Mouse (Mus musculus) forebrain, embryonic 11.5 days (tissue): ENCODE measurements around the gene Snx33. TPM values are rescaled to one million over a fixed set of nuclear protein-coding genes. Genes with fewer than 3 reads are reported as not detected.

Source experiments
- ATAC-seq: fragments of 200-750 bp; cut with Nextera tagmentation; replicated peaks from 2 replicates; pipeline ENCODE4 v1.8.0; 2017; ENCODE audit warnings: moderate TSS enrichment; ENCODE audit not compliant: low FRiP score
- DNase-seq: peaks from one replicate; pipeline ENCODE4 v3.0.0-alpha.2; 2017; ENCODE audit warnings: low spot score
- H3K27ac ChIP-seq: fragments of 300-500 bp; sonication (generic); 2 replicates; pipeline ENCODE4 v1.5.1; 2014; ENCODE audit warnings: low read depth, low read length
- H3K27me3 ChIP-seq: fragments of 300-500 bp; sonication (generic); 2 replicates; pipeline ENCODE4 v1.6.1; 2014; ENCODE audit warnings: mild to moderate bottlenecking, low read length, mixed read lengths; ENCODE audit not compliant: control insufficient read depth, insufficient read depth
- H3K36me3 ChIP-seq: fragments of 300-500 bp; sonication (generic); 2 replicates; pipeline ENCODE4 v1.6.1; 2014; ENCODE audit warnings: mild to moderate bottlenecking, low read length, moderate library complexity, mixed read lengths; ENCODE audit not compliant: control insufficient read depth, insufficient read depth
- H3K4me1 ChIP-seq: fragments of 300-500 bp; sonication (generic); replicated peaks from 2 replicates; pipeline ENCODE4 v1.6.1; 2014; ENCODE audit warnings: low read length, mixed read lengths; ENCODE audit not compliant: control insufficient read depth, insufficient read depth
- H3K4me2 ChIP-seq: fragments of 300-500 bp; sonication (generic); 2 replicates; pipeline ENCODE4 v1.6.1; 2014; ENCODE audit warnings: low read depth, mild to moderate bottlenecking, low read length, moderate library complexity, mixed read lengths; ENCODE audit not compliant: severe bottlenecking
- H3K4me3 ChIP-seq: fragments of 300-500 bp; sonication (generic); 2 replicates; pipeline ENCODE4 v1.5.1; 2014; ENCODE audit warnings: low read depth, low read length
- H3K9ac ChIP-seq: fragments of 300-500 bp; sonication (generic); 2 replicates; pipeline ENCODE4 v1.6.1; 2014; ENCODE audit warnings: low read length
- H3K9me3 ChIP-seq: fragments of 300-500 bp; sonication (generic); 2 replicates; pipeline ENCODE4 v1.6.1; 2016; ENCODE audit warnings: low read length, mixed read lengths; ENCODE audit not compliant: control insufficient read depth
- WGBS: fragments of 180-500 bp; shearing (Covaris S2); extraction: QIAGEN DNeasy Blood & Tissue Kit; methylation state at CpG from one replicate; pipeline ENCODE4 v1.1.7; 2014; 5-methylcytosine and 5-hydroxymethylcytosine counted together
- polyA plus RNA-seq: library from polyadenylated mRNA; unstranded; fragments of >200 nt; fragmentation: Nextera tagmentation; extraction: Ambion mirVana; gene quantifications from 2 replicates; pipeline ENCODE4 v1.2.1, GENCODE M21; 2014

The Snx33 gene
- polyA plus RNA-seq, 1 experiment from 2014 or later = 5.8 TPM

GRCm38 (mm10) chr9:56903662-56904061, 24.5 kb downstream of the Snx33 start:
- no peak overlapping the region for H3K27ac ChIP-seq
- no peak overlapping the region for H3K4me2 ChIP-seq
- no peaks in the 10 kb centered on the region for H3K4me1 ChIP-seq
- DNase-seq = no peak
- ATAC-seq = no peak
- H3K36me3 ChIP-seq = no peaks in the 10 kb centered on the region
- no peaks in the 10 kb centered on the region for H3K9me3 ChIP-seq
- no peak overlapping the region for H3K4me3 ChIP-seq
- no peak overlapping the region for H3K9ac ChIP-seq
- WGBS = 77% methylated on average over 3 of the region's 3 CpGs
- H3K27me3 ChIP-seq = no peaks in the 10 kb centered on the region

DNA sequence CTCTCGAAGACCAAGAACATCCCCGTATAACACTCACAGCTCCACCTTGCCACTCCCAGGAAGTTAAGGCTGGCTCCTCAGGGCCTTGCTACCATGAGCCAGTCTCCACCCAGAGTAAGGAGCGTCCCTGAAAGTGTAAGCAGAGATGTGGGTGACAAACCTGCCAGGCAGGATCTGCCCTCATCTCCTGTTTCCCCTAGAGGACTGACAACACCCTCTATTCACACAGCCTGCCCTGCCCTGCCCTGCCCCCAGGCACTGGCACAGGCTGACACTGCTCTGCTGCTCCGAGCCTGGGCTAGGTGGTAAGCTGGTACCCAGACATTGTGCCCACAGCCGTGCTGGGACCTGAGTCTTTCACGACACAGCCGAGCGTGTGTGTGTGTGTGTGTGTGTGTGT, 27.0 kb downstream of the Snx33 start:
- H3K36me3 ChIP-seq = no peaks in the 10 kb centered on the region
- DNase-seq = no peak
- 71% methylated on average over 8 of the region's 8 CpGs for WGBS
- no peak overlapping the region for H3K4me2 ChIP-seq
- no peak overlapping the region for H3K27ac ChIP-seq
- H3K4me3 ChIP-seq = no peak overlapping the region
- no peaks in the 10 kb centered on the region for H3K4me1 ChIP-seq
- H3K9ac ChIP-seq = no peak overlapping the region
- H3K27me3 ChIP-seq = no peaks in the 10 kb centered on the region
- no peak for ATAC-seq
- no peaks in the 10 kb centered on the region for H3K9me3 ChIP-seq

- no peak overlapping the region for H3K9ac ChIP-seq
- WGBS = 64% methylated on average over 9 of the region's 9 CpGs
- no peak overlapping the region for H3K4me3 ChIP-seq
- H3K4me1 ChIP-seq = no peaks in the 10 kb centered on the region
- DNase-seq (no peak), ATAC-seq (no peak)
- H3K27ac ChIP-seq = no peak overlapping the region
- H3K4me2 ChIP-seq = no peak overlapping the region
- H3K9me3 ChIP-seq = no peaks in the 10 kb centered on the region
- H3K36me3 ChIP-seq = no peaks in the 10 kb centered on the region
- no peaks in the 10 kb centered on the region for H3K27me3 ChIP-seq
Observed at GRCm38 (mm10) chr9:56900571-56900970, 27.6 kb downstream of the Snx33 start.

- Histone ChIP-seq H3K4me3 (no peak overlapping the region), H3K4me2 (no peak overlapping the region), H3K9ac (no peak overlapping the region), H3K4me1 (no peaks in the 10 kb centered on the region), H3K9me3 (no peaks in the 10 kb centered on the region), H3K27me3 (no peaks in the 10 kb centered on the region), H3K36me3 (no peaks in the 10 kb centered on the region), H3K27ac (no peak overlapping the region)
- no peak for DNase-seq
- no peak for ATAC-seq
Observed at GRCm38 (mm10) chr9:56900060-56900459, 28.1 kb downstream of the Snx33 start.

DNA sequence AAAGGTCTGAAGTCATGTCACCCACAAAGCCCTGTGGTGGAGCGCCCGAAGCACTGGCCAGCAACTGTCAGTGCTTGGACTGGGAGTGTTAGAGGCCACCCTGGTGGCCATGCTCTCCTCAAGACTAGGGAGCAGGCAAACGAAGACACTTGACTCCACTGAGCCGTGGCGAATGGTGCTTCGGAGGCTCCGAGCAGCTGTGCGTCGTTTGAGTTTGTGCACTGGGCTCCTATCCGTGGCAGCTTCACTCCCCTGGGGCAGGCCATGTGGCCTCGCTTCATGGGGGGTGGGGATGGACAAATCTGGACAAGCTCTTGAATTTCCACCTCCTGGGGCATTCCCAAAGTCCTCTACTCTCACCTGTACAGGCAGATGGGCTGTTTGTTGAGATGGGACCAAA, 28.8 kb downstream of the Snx33 start:
- H3K4me1 ChIP-seq = no peaks in the 10 kb centered on the region
- no peaks in the 10 kb centered on the region for H3K9me3 ChIP-seq
- H3K27ac ChIP-seq = no peak overlapping the region
- ATAC-seq (no peak), DNase-seq (no peak)
- no peaks in the 10 kb centered on the region for H3K27me3 ChIP-seq
- no peak overlapping the region for H3K4me3 ChIP-seq
- H3K4me2 ChIP-seq = no peak overlapping the region
- WGBS = 85% methylated on average over 11 of the region's 11 CpGs
- H3K36me3 ChIP-seq = no peaks in the 10 kb centered on the region
- H3K9ac ChIP-seq = no peak overlapping the region

DNA sequence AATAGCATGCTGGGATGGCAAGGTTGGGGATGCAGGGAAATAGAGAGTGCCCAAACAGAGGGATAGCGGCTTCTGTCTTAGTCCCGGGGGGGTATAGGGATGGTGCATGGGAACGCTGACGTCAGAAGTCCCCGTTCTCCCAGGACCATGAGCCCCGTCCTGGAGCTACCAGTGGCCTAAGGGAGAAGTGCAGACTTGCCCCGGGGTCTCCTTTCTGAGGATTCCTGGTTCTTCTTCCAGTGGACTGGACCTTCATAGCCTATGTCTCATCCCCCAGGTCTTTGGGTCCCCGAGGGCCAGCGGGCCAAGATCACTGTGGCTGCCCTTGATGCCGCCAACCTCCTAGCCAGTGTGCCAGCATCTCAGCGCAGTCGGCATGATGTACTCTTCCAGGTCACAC, 31.4 kb downstream of the Snx33 start:
- no peak overlapping the region for H3K4me3 ChIP-seq
- DNase-seq (no peak), ATAC-seq (no peak)
- H3K36me3 ChIP-seq = no peaks in the 10 kb centered on the region
- H3K27me3 ChIP-seq = no peaks in the 10 kb centered on the region; the same call in 1 of the 2 replicates
- H3K4me1 ChIP-seq = peaks cover 5% of the 10 kb centered on the region
- no peak overlapping the region for H3K9ac ChIP-seq
- no peaks in the 10 kb centered on the region for H3K9me3 ChIP-seq
- no peak overlapping the region for H3K4me2 ChIP-seq
- H3K27ac ChIP-seq = no peak overlapping the region
- WGBS = 93% methylated on average over 12 of the region's 12 CpGs

DNA sequence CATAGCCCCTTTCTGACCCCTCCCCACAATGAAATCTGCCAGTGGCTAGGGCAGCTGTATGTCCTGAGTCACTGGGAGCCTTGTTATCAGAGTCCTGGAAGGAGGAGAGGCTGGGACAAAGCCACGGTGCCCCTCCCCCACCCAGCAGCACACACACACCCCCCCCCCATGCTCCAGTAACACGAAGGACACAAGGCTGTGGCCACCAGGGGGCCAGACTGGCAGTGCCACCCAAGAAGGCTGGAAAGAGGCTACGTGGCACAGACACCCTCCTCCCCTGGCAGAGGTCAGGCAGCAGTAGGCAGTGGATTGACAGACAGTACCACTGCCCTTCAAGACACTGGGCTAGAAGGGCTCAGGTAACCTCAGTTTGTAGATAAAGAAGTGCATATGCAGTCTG, 34.2 kb downstream of the Snx33 start:
- peak; percentile 69 for DNase-seq
- Histone ChIP-seq H3K4me1 (peaks cover 7% of the 10 kb centered on the region), H3K9me3 (no peaks in the 10 kb centered on the region), H3K4me2 (no peak overlapping the region), H3K27ac (no peak overlapping the region), H3K9ac (no peak overlapping the region), H3K4me3 (no peak overlapping the region), H3K27me3 (no peaks in the 10 kb centered on the region; the same call in 1 of the 2 replicates), H3K36me3 (no peaks in the 10 kb centered on the region)
- 22% methylated on average over 3 of the region's 3 CpGs for WGBS
- ATAC-seq = no peak

- H3K4me3 ChIP-seq = no peak overlapping the region
- H3K9me3 ChIP-seq = no peaks in the 10 kb centered on the region
- ATAC-seq (no peak), DNase-seq (no peak)
- peaks cover 7% of the 10 kb centered on the region for H3K4me1 ChIP-seq
- no peaks in the 10 kb centered on the region for H3K36me3 ChIP-seq
- no peak overlapping the region for H3K4me2 ChIP-seq
- WGBS = 65% methylated on average over 8 of the region's 8 CpGs
- H3K27me3 ChIP-seq = no peaks in the 10 kb centered on the region; the same call in 1 of the 2 replicates
- H3K9ac ChIP-seq = peak overlapping the region; percentile 12; the same call in 1 of the 2 replicates
- no peak overlapping the region for H3K27ac ChIP-seq
Observed at GRCm38 (mm10) chr9:56893313-56893712, 34.9 kb downstream of the Snx33 start.

GRCm38 (mm10) chr9:56892111-56892510, 36.1 kb downstream of the Snx33 start:
- ATAC-seq (no peak), DNase-seq (no peak)
- Histone ChIP-seq H3K27ac (no peak overlapping the region), H3K9ac (no peak overlapping the region), H3K9me3 (no peaks in the 10 kb centered on the region), H3K4me1 (peaks cover 7% of the 10 kb centered on the region), H3K36me3 (no peaks in the 10 kb centered on the region), H3K27me3 (no peaks in the 10 kb centered on the region; the same call in 1 of the 2 replicates), H3K4me3 (no peak overlapping the region), H3K4me2 (no peak overlapping the region)
- whole genome bisulfite sequencing = 88% methylated on average over 10 of the region's 10 CpGs
